22 mouse cellular contexts compared by ENCODE assay signal in genomic region chr4:88941955-88942354, GRCm38 (mm10).
DNase-seq lines count a peak whose midpoint lies in the region; ATAC-seq and TF ChIP-seq lines count a peak whose summit lies in the region.
"Had no signal": no experiment of that assay in that cellular context is flagged by ENCODE, and none has a peak within 500 bp of the region (broad histone marks: within the 10 kb centered on the region; RNA-seq: fewer than 3 reads in every experiment).

No protein-coding gene starts in this region.

- H3K4me1 ChIP-seq in embryonic fibroblast, embryonic 13.5 days (ENCODE audit: control insufficient read depth, insufficient read depth, low read length), result no peaks in the 10 kb centered on the region

- DNase-seq in 3134 (ENCODE audit: extremely low read depth, insufficient read length, low spot score) (peak; percentile 80), NIH3T3 (ENCODE audit: low read depth) (peak; percentile 91)
- no peak for DNase-seq in adrenal gland, postnatal 25 days
- no peak for DNase-seq in yolk sac, embryonic 10.5 days (ENCODE audit: low spot score)
- DNase-seq: adrenal gland, adult 8-10 months; adrenal gland, postnatal 14 days; cerebellum, adult 11-12 months; cerebellum, adult 2 months; cerebellum, adult 9-10 months; cerebellum, postnatal 10 days; cerebellum, postnatal 25 days had no signal

- H3K4me3 ChIP-seq in embryonic fibroblast, embryonic 13.5 days (ENCODE audit: insufficient read depth, low read length), result no peak overlapping the region
- H3K4me3 ChIP-seq: embryonic facial prominence, embryonic 10.5 days; embryonic facial prominence, embryonic 12.5 days; erythroblast, embryonic 14.5 days; forebrain, embryonic 10.5 days; forebrain, embryonic 12.5 days had no signal

- no peak for ATAC-seq in CD4-positive, CD25-positive, alpha-beta regulatory T cell, adult 4 months
- ATAC-seq: activated CD4-positive, CD25-positive, alpha-beta regulatory T cell, adult 4 months; forebrain, embryonic 14.5 days; forebrain, embryonic 16.5 days; Patski had no signal

- peak overlapping the region; percentile 52; the same call in 1 of the 2 replicates for H3K27ac ChIP-seq in embryonic fibroblast, embryonic 13.5 days (ENCODE audit: insufficient read depth, low read length)
- H3K27ac ChIP-seq: embryonic facial prominence, embryonic 10.5 days; embryonic facial prominence, embryonic 12.5 days; forebrain, embryonic 10.5 days; forebrain, embryonic 12.5 days had no signal

- TF ChIP-seq CTCF in embryonic fibroblast, embryonic 13.5 days (IDR thresholded peaks at IDR 0.05; ENCODE audit: borderline replicate concordance, insufficient read depth, low read length), result no peak

- peak; percentile 21; the same call in 1 of the 2 replicates for TF ChIP-seq POLR2A in embryonic fibroblast, embryonic 13.5 days (IDR thresholded peaks at IDR 0.05; ENCODE audit: low read depth, low read length)

Comparison
In these comparisons a context has a peak if more than half of its experiments do, and no peak if none do; other contexts are left out.
1. DNase-seq: peak in 3134 (single experiment) and NIH3T3 (single experiment); none in adrenal gland, postnatal 25 days (single experiment) and yolk sac, embryonic 10.5 days (single experiment).